ENCODE assay signal across 9 mouse cellular contexts in the genomic region with DNA sequence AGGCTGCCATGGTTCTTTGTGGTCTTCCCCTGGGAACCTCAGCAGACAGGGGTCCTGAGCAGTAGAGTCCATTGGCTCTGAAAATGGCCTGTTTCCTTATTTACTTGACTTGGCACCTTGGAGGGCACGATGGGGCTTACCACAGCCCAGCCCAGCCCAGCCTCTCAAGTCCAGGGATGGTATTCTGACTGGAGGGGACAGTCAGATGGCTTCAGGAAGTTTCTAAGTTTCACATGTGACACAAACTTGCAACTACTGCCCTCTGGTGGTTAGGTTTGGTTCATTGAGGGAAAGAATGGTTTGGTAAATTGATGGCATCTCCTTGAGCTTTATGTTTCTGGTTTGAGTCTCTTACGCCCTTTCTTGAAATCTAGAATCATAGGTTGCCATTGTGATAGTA. TPM values are rescaled to one million over a fixed set of nuclear protein-coding genes. Genes with fewer than 3 reads are reported as not detected.
DNase-seq lines count a peak whose midpoint lies in the region; ATAC-seq and TF ChIP-seq lines count a peak whose summit lies in the region.
"Had no signal": no experiment of that assay in that cellular context is flagged by ENCODE, and none has a peak within 500 bp of the region (broad histone marks: within the 10 kb centered on the region; RNA-seq: fewer than 3 reads in every experiment).

No protein-coding gene starts in this region.

- H3K36me3 ChIP-seq in kidney, adult 2 months (ENCODE audit: control insufficient read depth, insufficient read depth, low read length) = no peaks in the 10 kb centered on the region
- no peaks in the 10 kb centered on the region for H3K36me3 ChIP-seq in kidney, embryonic 16.5 days (ENCODE audit: insufficient read depth, low read length)
- H3K36me3 ChIP-seq in hindbrain, postnatal 0 days (ENCODE audit: insufficient read depth, low read length) = no peaks in the 10 kb centered on the region
- H3K36me3 ChIP-seq in limb, embryonic 10.5 days = no peaks in the 10 kb centered on the region
- H3K36me3 ChIP-seq: liver, embryonic 13.5 days had no signal

- no peaks in the 10 kb centered on the region for H3K4me1 ChIP-seq in kidney, adult 2 months (ENCODE audit: control insufficient read depth, insufficient read depth, low read length)
- no peaks in the 10 kb centered on the region for H3K4me1 ChIP-seq in kidney, embryonic 16.5 days (ENCODE audit: insufficient read depth, low read length)
- no peaks in the 10 kb centered on the region for H3K4me1 ChIP-seq in hindbrain, postnatal 0 days (ENCODE audit: insufficient read depth, low read length)
- H3K4me1 ChIP-seq in limb, embryonic 10.5 days = 0 out of 2 replicates have a peak, but pooled peaks cover 6% of the 10 kb centered on the region
- H3K4me1 ChIP-seq: liver, embryonic 13.5 days had no signal

- no peak overlapping the region for H3K9ac ChIP-seq in kidney, embryonic 16.5 days (replicated peaks; ENCODE audit: low read length)
- H3K9ac ChIP-seq in hindbrain, postnatal 0 days (replicated peaks; ENCODE audit: low read length) = no peak overlapping the region
- H3K9ac ChIP-seq: liver, embryonic 13.5 days had no signal

- no peaks in the 10 kb centered on the region for H3K27me3 ChIP-seq in kidney, adult 2 months (replicated peaks; ENCODE audit: control insufficient read depth, insufficient read depth, low read length)
- no peaks in the 10 kb centered on the region for H3K27me3 ChIP-seq in kidney, embryonic 16.5 days (ENCODE audit: insufficient read depth, low read length)
- H3K27me3 ChIP-seq in hindbrain, postnatal 0 days (ENCODE audit: insufficient read depth, low read length) = no peaks in the 10 kb centered on the region
- H3K27me3 ChIP-seq in limb, embryonic 10.5 days (ENCODE audit: low read depth, poor library complexity, severe bottlenecking) = no peaks in the 10 kb centered on the region
- H3K27me3 ChIP-seq: liver, embryonic 13.5 days had no signal

- no peak for TF ChIP-seq POLR2A in kidney, adult 2 months (IDR thresholded peaks at IDR 0.05; ENCODE audit: low read depth, low read length)

- no peaks in the 10 kb centered on the region for H3K9me3 ChIP-seq in kidney, embryonic 16.5 days (ENCODE audit: low read length)
- no peaks in the 10 kb centered on the region for H3K9me3 ChIP-seq in hindbrain, postnatal 0 days (ENCODE audit: low read length)
- no peaks in the 10 kb centered on the region for H3K9me3 ChIP-seq in limb, embryonic 10.5 days (replicated peaks)
- H3K9me3 ChIP-seq: liver, embryonic 13.5 days had no signal

- TF ChIP-seq CTCF in kidney, adult 2 months (conservative IDR thresholded peaks at IDR 0.05; ENCODE audit: insufficient read depth, insufficient read length, low read depth, low read length) = peak; percentile 17; the same call in 1 of the 2 replicates
- peak; percentile 91 for TF ChIP-seq CTCF in hindbrain, postnatal 0 days (IDR thresholded peaks at IDR 0.05; ENCODE audit: low read depth)

- H3K4me2 ChIP-seq in kidney, embryonic 16.5 days (replicated peaks; ENCODE audit: low read depth, low read length) = no peak overlapping the region
- no peak overlapping the region for H3K4me2 ChIP-seq in hindbrain, postnatal 0 days (ENCODE audit: low read depth, low read length)
- H3K4me2 ChIP-seq: liver, embryonic 13.5 days had no signal

- no peak for ATAC-seq in CD4-positive, CD25-positive, alpha-beta regulatory T cell, adult 4 months
- ATAC-seq in kidney, embryonic 16.5 days (ENCODE audit: low FRiP score, low TSS enrichment) = no peak
- ATAC-seq in hindbrain, postnatal 0 days = peak; percentile 59; the same call in 1 of the 2 replicates

- DNase-seq in CD4-positive, CD25-positive, alpha-beta regulatory T cell, adult 2 months (ENCODE audit: low read depth, low spot score) = peak; percentile 13
- DNase-seq in kidney, adult 2 months = peak; percentile 43
- DNase-seq in c-Kit-positive CD71-positive TER-119-negative erythroid progenitor cells, embryonic 14.5 days (ENCODE audit: low read depth) = peak; percentile 19
- peak; percentile 89 for DNase-seq in hindbrain, postnatal 0 days (ENCODE audit: low spot score)
- DNase-seq in limb, embryonic 10.5 days (ENCODE audit: low spot score) = peak; percentile 54
- DNase-seq in right cerebral cortex, postnatal 14 days = peak; percentile 52
- DNase-seq: liver, embryonic 13.5 days had no signal

- WGBS in kidney, adult 2 months = 36% methylated on average over 2 of the region's 2 CpGs
- WGBS in kidney, embryonic 16.5 days = 43% methylated on average over 2 of the region's 2 CpGs
- 52% methylated on average over 2 of the region's 2 CpGs for WGBS in hindbrain, postnatal 0 days
- WGBS in limb, embryonic 10.5 days = 51% methylated on average over 2 of the region's 2 CpGs

- no peak overlapping the region for H3K27ac ChIP-seq in kidney, adult 2 months (ENCODE audit: insufficient read depth, low read depth, low read length)
- H3K27ac ChIP-seq in kidney, embryonic 16.5 days (ENCODE audit: low read length) = no peak overlapping the region
- no peak overlapping the region for H3K27ac ChIP-seq in hindbrain, postnatal 0 days
- H3K27ac ChIP-seq in limb, embryonic 10.5 days = no peak overlapping the region
- H3K27ac ChIP-seq: liver, embryonic 13.5 days had no signal

- no peak overlapping the region for H3K4me3 ChIP-seq in kidney, adult 2 months (ENCODE audit: insufficient read depth, low read depth, low read length)
- no peak overlapping the region for H3K4me3 ChIP-seq in kidney, embryonic 16.5 days (ENCODE audit: low read length)
- H3K4me3 ChIP-seq in hindbrain, postnatal 0 days (ENCODE audit: low read length) = no peak overlapping the region
- no peak overlapping the region for H3K4me3 ChIP-seq in limb, embryonic 10.5 days
- H3K4me3 ChIP-seq: liver, embryonic 13.5 days had no signal

RNA-seq across cellular contexts. Expression of a gene that starts 38.7 kb away (rescaled TPM):
- polyA plus RNA-seq in CD4-positive, CD25-positive, alpha-beta regulatory T cell, adult 4 months (2017; shearing (Covaris generic)) = not detected
- 0.99 and 3.4 TPM in 2 replicates for polyA plus RNA-seq in kidney, adult 2 months (2012; rRNA removed)
- polyA plus RNA-seq in kidney, embryonic 16.5 days (2015; fragmentation: Nextera tagmentation; extraction: Ambion mirVana) = 0.64 and 1.4 TPM in 2 replicates
- total RNA-seq in hindbrain, postnatal 0 days (2014; rRNA removed) = 7.9 and 10.6 TPM in 2 replicates
- polyA plus RNA-seq in hindbrain, postnatal 0 days (2015; fragmentation: Nextera tagmentation; extraction: Ambion mirVana) = 5.9 and 6.6 TPM in 2 replicates
- 0.13 and 0.15 TPM in 2 replicates for polyA plus RNA-seq in limb, embryonic 10.5 days (2016; fragmentation: Nextera tagmentation; extraction: Ambion mirVana)
- polyA plus RNA-seq: liver, embryonic 13.5 days had no signal

RNA-seq across cellular contexts. Expression of a gene that starts 49.4 kb away (rescaled TPM):
- polyA plus RNA-seq in CD4-positive, CD25-positive, alpha-beta regulatory T cell, adult 4 months (2017; shearing (Covaris generic)) = not detected
- not detected in 2 replicates for polyA plus RNA-seq in kidney, adult 2 months (2012; rRNA removed)
- not detected in 2 replicates for polyA plus RNA-seq in kidney, embryonic 16.5 days (2015; fragmentation: Nextera tagmentation; extraction: Ambion mirVana)
- not detected in 2 replicates for total RNA-seq in hindbrain, postnatal 0 days (2014; rRNA removed)
- not detected in 2 replicates for polyA plus RNA-seq in hindbrain, postnatal 0 days (2015; fragmentation: Nextera tagmentation; extraction: Ambion mirVana)
- not detected in 2 replicates for polyA plus RNA-seq in limb, embryonic 10.5 days (2016; fragmentation: Nextera tagmentation; extraction: Ambion mirVana)
- polyA plus RNA-seq: liver, embryonic 13.5 days had no signal

Comparison
In these comparisons a context has a peak if more than half of its experiments do, and no peak if none do; other contexts are left out.
1. DNase-seq: peak in every context shown above with its lines; median percentile 89 in hindbrain, postnatal 0 days; 54 in limb, embryonic 10.5 days; 52 in right cerebral cortex, postnatal 14 days; 43 in kidney, adult 2 months; 19 in c-Kit-positive CD71-positive TER-119-negative erythroid progenitor cells, embryonic 14.5 days; 13 in CD4-positive, CD25-positive, alpha-beta regulatory T cell, adult 2 months.